Mouse (Mus musculus): ENCODE measurements around the gene Sez6. TPM values are rescaled to one million over a fixed set of nuclear protein-coding genes. Genes with fewer than 3 reads are reported as not detected.
A peak's percentile ranks its signal among the peaks of the same experiment; 100 is the strongest.

Sez6 gene
- polyA plus RNA-seq, 1 experiment from 2014 or later, result 2.3 TPM

- H3K4me3 ChIP-seq, result no peak overlapping the region
- no peak for DNase-seq (ENCODE audit: low spot score)
- peaks cover 43% of the 10 kb centered on the region for H3K27me3 ChIP-seq (replicated peaks; ENCODE audit: low read depth, poor library complexity, severe bottlenecking)
- no peaks in the 10 kb centered on the region for H3K9me3 ChIP-seq
- H3K4me1 ChIP-seq, result peaks cover 18% of the 10 kb centered on the region
- WGBS, result 85% methylated on average over 6 of the region's 6 CpGs
- H3K27ac ChIP-seq (replicated peaks), result no peak overlapping the region
- peaks cover 3% of the 10 kb centered on the region; the same call in 1 of the 2 replicates for H3K36me3 ChIP-seq (replicated peaks)
Observed at GRCm38 (mm10) chr11:77978161-77978560, 47.6 kb downstream of the Sez6 start.

- no peak for DNase-seq (ENCODE audit: low spot score)
- 84% methylated on average over 8 of the region's 8 CpGs for WGBS
Observed at GRCm38 (mm10) chr11:77979221-77979809, 48.7 kb downstream of the Sez6 start.

GRCm38 (mm10) chr11:77980281-77981204 is 49.9 kb downstream of the Sez6 start:
- WGBS, result 36% methylated on average over 11 of the region's 11 CpGs
- H3K36me3 ChIP-seq (replicated peaks), result peaks cover 15% of the 10 kb centered on the region
- no peaks in the 10 kb centered on the region for H3K9me3 ChIP-seq
- DNase-seq (ENCODE audit: low spot score), result peak; percentile 71
- peaks cover 20% of the 10 kb centered on the region for H3K4me1 ChIP-seq
- no peak overlapping the region for H3K4me3 ChIP-seq
- H3K27ac ChIP-seq (replicated peaks), result no peak overlapping the region
- peaks cover 26% of the 10 kb centered on the region for H3K27me3 ChIP-seq (replicated peaks; ENCODE audit: low read depth, poor library complexity, severe bottlenecking)

More at GRCm38 (mm10) chr11:77979221-77979809, 48.7 kb downstream of the Sez6 start:
- Histone ChIP-seq H3K27ac (replicated peaks) (no peak overlapping the region), H3K36me3 (replicated peaks) (peaks cover 6% of the 10 kb centered on the region; the same call in 1 of the 2 replicates), H3K4me3 (no peak overlapping the region), H3K4me1 (peaks cover 10% of the 10 kb centered on the region; the same call in 1 of the 2 replicates), H3K27me3 (replicated peaks; ENCODE audit: low read depth, poor library complexity, severe bottlenecking) (peaks cover 36% of the 10 kb centered on the region), H3K9me3 (no peaks in the 10 kb centered on the region)

- peak; percentile 94 for DNase-seq (ENCODE audit: low spot score)
- under 1% methylated on average over 29 of the region's 29 CpGs for WGBS
- Histone ChIP-seq H3K4me1 (peaks cover 25% of the 10 kb centered on the region), H3K36me3 (replicated peaks) (peaks cover 28% of the 10 kb centered on the region), H3K27ac (replicated peaks) (peak overlapping the region; percentile 95), H3K9me3 (no peaks in the 10 kb centered on the region), H3K27me3 (replicated peaks; ENCODE audit: low read depth, poor library complexity, severe bottlenecking) (peaks cover 18% of the 10 kb centered on the region), H3K4me3 (peak overlapping the region; percentile 80)
Observed at GRCm38 (mm10) chr11:77981609-77982440, 51.2 kb downstream of the Sez6 start.

GRCm38 (mm10) chr11:77982441-77982905 is 51.9 kb downstream of the Sez6 start, which contains the start of gene Phf12:
TSS of gene Phf12 (plus strand) at chr11:77982754.
- Histone ChIP-seq H3K4me3 (peak within 1 kb of the TSS; percentile 80), H3K27ac (replicated peaks) (peak within 1 kb of the TSS; percentile 95), H3K27me3 (replicated peaks; ENCODE audit: low read depth, poor library complexity, severe bottlenecking) (0 out of 2 replicates have a peak, but pooled peaks cover 12% of the 10 kb centered on the region), H3K36me3 (replicated peaks) (peaks cover 35% of the 10 kb centered on the region), H3K4me1 (peaks cover 25% of the 10 kb centered on the region), H3K9me3 (no peaks in the 10 kb centered on the region)
- DNase-seq (ENCODE audit: low spot score), result peak; percentile 99
- under 1% methylated on average over 62 of the region's 62 CpGs for WGBS

- H3K4me1 ChIP-seq, result peaks cover 25% of the 10 kb centered on the region
- under 1% methylated on average over 31 of the region's 32 CpGs for WGBS
- H3K27ac ChIP-seq (replicated peaks), result peak overlapping the region; percentile 95
- 0 out of 2 replicates have a peak, but pooled peaks cover 3% of the 10 kb centered on the region for H3K27me3 ChIP-seq (replicated peaks; ENCODE audit: low read depth, poor library complexity, severe bottlenecking)
- peak; percentile 76 for DNase-seq (ENCODE audit: low spot score)
- no peaks in the 10 kb centered on the region for H3K9me3 ChIP-seq
- peak overlapping the region; percentile 80 for H3K4me3 ChIP-seq
- peaks cover 44% of the 10 kb centered on the region for H3K36me3 ChIP-seq (replicated peaks)
Observed at GRCm38 (mm10) chr11:77983191-77983936, 52.8 kb downstream of the Sez6 start.

DNA sequence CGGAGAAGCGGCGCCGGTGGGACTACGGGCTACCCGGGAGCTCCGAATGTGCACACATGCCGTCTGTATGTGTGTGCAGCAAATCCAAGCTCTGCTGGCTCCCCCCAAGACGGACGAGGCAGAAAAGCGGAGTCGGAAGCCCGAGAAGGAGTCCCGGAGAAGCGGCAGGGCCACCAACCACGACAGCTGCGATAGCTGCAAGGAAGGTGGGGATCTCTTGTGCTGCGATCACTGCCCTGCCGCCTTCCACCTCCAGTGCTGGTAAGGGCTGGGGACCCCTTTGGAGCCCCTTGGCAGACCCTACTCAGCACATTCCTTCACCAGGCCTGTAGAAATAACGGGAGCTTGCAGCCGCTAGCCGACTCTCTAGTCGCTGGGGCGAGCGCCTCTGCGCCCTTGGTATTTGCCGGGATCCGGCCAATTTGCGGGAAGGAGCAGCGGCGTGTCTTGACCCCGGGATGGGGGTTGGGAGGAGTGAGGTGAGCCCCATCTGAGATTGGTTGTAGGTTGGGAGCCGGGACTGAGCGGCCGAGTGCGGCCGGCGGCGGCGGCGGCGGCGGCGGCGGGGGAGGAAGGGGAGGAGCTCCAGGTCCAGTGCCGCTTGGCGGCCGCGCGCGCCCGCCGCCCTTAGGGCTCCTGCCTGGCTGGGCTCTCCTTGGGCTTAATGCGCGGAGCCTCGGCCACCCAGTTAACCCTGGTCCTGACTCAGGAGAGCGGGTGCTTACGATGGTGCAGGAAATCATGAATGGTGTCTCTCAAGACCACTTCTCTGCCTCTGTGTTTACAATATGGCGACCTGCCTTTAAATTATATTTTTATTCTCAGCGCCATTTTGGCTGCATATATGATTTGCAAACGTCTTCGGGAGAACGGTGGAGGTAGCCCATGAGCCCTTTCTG is 53.6 kb downstream of the Sez6 start:
- WGBS, result under 1% methylated on average over 60 of the region's 63 CpGs
- peak; percentile 87 for DNase-seq (ENCODE audit: low spot score)
- no peaks in the 10 kb centered on the region for H3K9me3 ChIP-seq
- peaks cover 25% of the 10 kb centered on the region for H3K4me1 ChIP-seq
- peak overlapping the region; percentile 95 for H3K27ac ChIP-seq (replicated peaks)
- no peaks in the 10 kb centered on the region for H3K27me3 ChIP-seq (replicated peaks; ENCODE audit: low read depth, poor library complexity, severe bottlenecking)
- H3K36me3 ChIP-seq (replicated peaks), result peaks cover 52% of the 10 kb centered on the region
- H3K4me3 ChIP-seq, result peak overlapping the region; percentile 80

DNA sequence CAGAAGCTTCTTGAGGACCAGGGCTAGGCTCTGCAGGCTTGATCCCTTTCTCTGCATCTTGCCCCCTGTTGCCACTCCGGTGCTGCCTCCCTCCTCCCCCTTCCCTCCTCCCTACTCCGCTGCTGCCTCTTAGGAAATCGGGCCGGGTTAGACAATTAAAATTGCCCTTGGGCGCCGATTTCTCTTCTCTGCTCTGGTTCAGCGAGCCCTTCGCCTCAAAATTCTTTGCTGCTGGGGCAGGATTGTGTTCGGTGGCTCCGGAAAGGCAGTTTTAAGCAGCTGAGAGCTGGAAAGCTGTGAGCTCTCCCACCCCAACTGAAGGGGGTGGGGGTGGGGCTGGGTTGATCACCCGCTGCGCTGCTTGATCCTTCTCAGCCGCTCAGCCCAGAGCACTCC is 54.2 kb downstream of the Sez6 start:
- Histone ChIP-seq H3K36me3 (replicated peaks) (peaks cover 58% of the 10 kb centered on the region), H3K27ac (replicated peaks) (peak overlapping the region; percentile 95), H3K4me3 (peak overlapping the region; percentile 80), H3K9me3 (no peaks in the 10 kb centered on the region), H3K4me1 (peaks cover 25% of the 10 kb centered on the region), H3K27me3 (replicated peaks; ENCODE audit: low read depth, poor library complexity, severe bottlenecking) (no peaks in the 10 kb centered on the region)
- DNase-seq (ENCODE audit: low spot score), result peak; percentile 64
- WGBS, result under 1% methylated on average over 13 of the region's 13 CpGs

DNA sequence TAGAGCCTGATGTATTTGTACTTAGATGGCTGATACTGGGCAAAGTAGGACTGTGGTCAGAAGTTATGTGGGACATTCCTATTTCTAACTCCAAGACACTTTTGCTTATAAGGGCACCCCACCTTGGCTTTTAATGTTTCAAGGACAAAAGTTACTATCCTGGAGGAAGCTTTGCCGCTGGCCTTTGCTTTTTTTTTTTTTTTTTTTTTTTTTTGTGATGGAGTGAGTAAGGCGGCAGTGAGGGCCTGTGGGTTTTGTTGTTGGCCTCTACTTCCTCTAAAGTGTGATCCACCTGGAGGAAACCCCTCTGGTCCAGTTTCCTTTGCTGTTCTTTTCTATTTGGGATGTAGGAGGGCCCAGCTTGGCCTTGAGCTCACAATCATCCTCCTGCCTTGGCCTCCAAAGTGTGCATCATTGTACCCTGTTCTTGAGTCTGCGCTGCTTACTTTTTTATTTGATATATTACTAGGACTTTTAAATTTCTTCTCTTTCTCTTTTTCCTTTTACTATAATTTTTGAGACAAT is 55.0 kb downstream of the Sez6 start:
- no peak for DNase-seq (ENCODE audit: low spot score)
- 94% methylated on average over 3 of the region's 3 CpGs for WGBS
- H3K27ac ChIP-seq (replicated peaks), result peak overlapping the region; percentile 95; the same call in 1 of the 2 replicates
- H3K4me1 ChIP-seq, result peaks cover 24% of the 10 kb centered on the region
- no peaks in the 10 kb centered on the region for H3K9me3 ChIP-seq
- H3K36me3 ChIP-seq (replicated peaks), result peaks cover 66% of the 10 kb centered on the region
- no peaks in the 10 kb centered on the region for H3K27me3 ChIP-seq (replicated peaks; ENCODE audit: low read depth, poor library complexity, severe bottlenecking)
- peak overlapping the region; percentile 80 for H3K4me3 ChIP-seq

- no peak for DNase-seq (ENCODE audit: low spot score)
- Histone ChIP-seq H3K9me3 (no peaks in the 10 kb centered on the region), H3K36me3 (replicated peaks) (peaks cover 96% of the 10 kb centered on the region), H3K27ac (replicated peaks) (no peak overlapping the region), H3K4me1 (peaks cover 15% of the 10 kb centered on the region), H3K4me3 (no peak overlapping the region), H3K27me3 (replicated peaks; ENCODE audit: low read depth, poor library complexity, severe bottlenecking) (no peaks in the 10 kb centered on the region)
- WGBS, result 94% methylated on average over 13 of the region's 13 CpGs
Observed at GRCm38 (mm10) chr11:77989071-77989690, 58.6 kb downstream of the Sez6 start.
